Mouse (Mus musculus) olfactory bulb, adult 2 months (tissue): ENCODE results near the gene Cckar.

Experiments used
- CTCF ChIP-seq: fragments of 200-500 bp; IDR thresholded peaks from 2 replicates; pipeline ENCODE4 v1.5.1; 2012; ENCODE audit warnings: low read depth, mild to moderate bottlenecking, low read length, moderate library complexity; ENCODE audit not compliant: insufficient read depth
- POLR2A ChIP-seq: fragments of 200-500 bp; IDR thresholded peaks from 2 replicates; pipeline ENCODE4 v1.6.1; 2012; ENCODE audit warnings: mild to moderate bottlenecking, low read depth, low read length, moderate library complexity; ENCODE audit not compliant: insufficient read depth

- no peak for TF ChIP-seq CTCF
- no peak for TF ChIP-seq POLR2A
Measured at GRCm38 (mm10) chr5:53711277-53711676, 3.8 kb upstream of the Cckar start.
